Mouse (Mus musculus) thymus, adult 2 months (tissue): ENCODE results near the gene Ccdc115.

Source experiments
- CTCF ChIP-seq: fragments of 200-500 bp; IDR thresholded peaks from 2 replicates; pipeline ENCODE4 v1.5.1; 2012; ENCODE audit warnings: mild to moderate bottlenecking, control low read depth, low read length, moderate library complexity, borderline replicate concordance; ENCODE audit not compliant: control insufficient read depth, poor library complexity, insufficient read depth; ENCODE audit errors: extremely low read depth
- POLR2A ChIP-seq: fragments of 200-500 bp; IDR thresholded peaks from 2 replicates; pipeline ENCODE4 v1.6.1; 2012; ENCODE audit warnings: mild to moderate bottlenecking, low read length, control low read depth, moderate library complexity; ENCODE audit not compliant: control insufficient read depth, poor library complexity, insufficient read depth; ENCODE audit errors: extremely low read depth

GRCm38 (mm10) chr1:34388849-34389233, 50.6 kb downstream of the Ccdc115 start:
- TF ChIP-seq POLR2A, result no peak
- no peak for TF ChIP-seq CTCF
